Mouse (Mus musculus) hindbrain, embryonic 12.5 days (tissue): Measurements from ENCODE around the gene Smagp. TPM values are rescaled to one million over a fixed set of nuclear protein-coding genes. Genes with fewer than 3 reads are reported as not detected.
"Not testable (repeated sequence)": the region's sequence is repeated elsewhere in the genome, so short reads cannot be mapped to it uniquely, and the experiment has no call there.

Experiments
- ATAC-seq: fragments of 200-750 bp; cut with Nextera tagmentation; 2 replicates; pipeline ENCODE4 v1.8.0; 2017; ENCODE audit warnings: moderate TSS enrichment; ENCODE audit not compliant: low FRiP score
- H3K27ac ChIP-seq: fragments of 300-500 bp; sonication (generic); 2 replicates; pipeline ENCODE4 v1.5.1; 2016; ENCODE audit warnings: mild to moderate bottlenecking
- H3K27me3 ChIP-seq: fragments of 300-500 bp; sonication (generic); 2 replicates; pipeline ENCODE4 v1.6.1; 2016; ENCODE audit warnings: mild to moderate bottlenecking
- H3K36me3 ChIP-seq: fragments of 300-500 bp; sonication (generic); 2 replicates; pipeline ENCODE4 v1.6.1; 2016; ENCODE audit warnings: mild to moderate bottlenecking
- H3K4me1 ChIP-seq: fragments of 300-500 bp; sonication (generic); 2 replicates; pipeline ENCODE4 v1.6.1; 2016
- H3K4me2 ChIP-seq: fragments of 300-500 bp; sonication (generic); replicated peaks from 2 replicates; pipeline ENCODE4 v1.6.1; 2016; ENCODE audit warnings: mild to moderate bottlenecking
- H3K4me3 ChIP-seq: fragments of 300-500 bp; sonication (generic); 2 replicates; pipeline ENCODE4 v1.5.1; 2016; ENCODE audit warnings: mild to moderate bottlenecking
- H3K9ac ChIP-seq: fragments of 300-500 bp; sonication (generic); 2 replicates; pipeline ENCODE4 v1.6.1; 2016; ENCODE audit warnings: mild to moderate bottlenecking, moderate library complexity
- H3K9me3 ChIP-seq: fragments of 300-500 bp; sonication (generic); replicated peaks from 2 replicates; pipeline ENCODE4 v1.6.1; 2016; ENCODE audit warnings: mild to moderate bottlenecking
- WGBS: fragments of 180-500 bp; shearing (Covaris S2); methylation state at CpG from one replicate; pipeline ENCODE4 v1.1.7; 2016; 5-methylcytosine and 5-hydroxymethylcytosine counted together
- polyA plus RNA-seq: library from polyadenylated mRNA; unstranded; fragments of >200 nt; fragmentation: Nextera tagmentation; extraction: Ambion mirVana; gene quantifications from 2 replicates; pipeline ENCODE4 v1.2.1, GENCODE M21; 2016

Smagp gene
- polyA plus RNA-seq, 1 experiment from 2014 or later: 5.0 TPM

DNA sequence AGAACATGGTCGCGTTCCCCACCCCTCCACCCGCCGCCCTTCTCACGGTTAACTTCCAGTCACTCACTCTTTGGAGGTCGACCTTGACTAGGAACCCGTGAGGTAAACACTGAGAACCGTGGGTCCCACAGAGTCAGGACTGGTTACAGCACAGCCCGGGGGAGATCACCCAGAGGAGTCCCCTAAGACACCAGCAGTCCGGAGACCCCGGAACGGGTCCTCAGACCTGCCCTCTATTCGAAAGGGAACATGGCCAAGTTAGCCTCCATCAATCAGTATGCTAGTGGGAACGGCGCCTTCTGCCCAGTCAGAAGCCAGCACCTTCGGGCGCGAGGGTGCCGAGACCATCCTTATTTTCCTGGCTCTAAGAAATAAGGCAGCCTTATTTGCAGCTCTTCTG, 20.5 kb downstream of the Smagp start:
- peak overlapping the region; percentile 86 for H3K4me3 ChIP-seq

GRCm38 (mm10) chr15:100615825-100616220, 20.9 kb downstream of the Smagp start:
- Histone ChIP-seq H3K4me2 (peak overlapping the region; percentile 88), H3K27me3 (no peaks in the 10 kb centered on the region; the same call in 1 of the 2 replicates), H3K9ac (peak overlapping the region; percentile 89), H3K4me1 (peaks cover 20% of the 10 kb centered on the region), H3K4me3 (peak overlapping the region; percentile 86), H3K36me3 (peaks cover 31% of the 10 kb centered on the region), H3K27ac (peak overlapping the region; percentile 97), H3K9me3 (no peaks in the 10 kb centered on the region)
- ATAC-seq: peak; percentile 88
- under 1% methylated on average over 41 of the region's 43 CpGs for WGBS

More for the DNA sequence above, 20.5 kb downstream of the Smagp start:
- Histone ChIP-seq H3K9me3 (no peaks in the 10 kb centered on the region), H3K27me3 (no peaks in the 10 kb centered on the region; the same call in 1 of the 2 replicates), H3K4me1 (peaks cover 20% of the 10 kb centered on the region), H3K27ac (peak overlapping the region; percentile 97), H3K36me3 (peaks cover 33% of the 10 kb centered on the region), H3K9ac (peak overlapping the region; percentile 89), H3K4me2 (peak overlapping the region; percentile 88)
- peak; percentile 21; the same call in 1 of the 2 replicates for ATAC-seq
- WGBS: under 1% methylated on average over 19 of the region's 19 CpGs

DNA sequence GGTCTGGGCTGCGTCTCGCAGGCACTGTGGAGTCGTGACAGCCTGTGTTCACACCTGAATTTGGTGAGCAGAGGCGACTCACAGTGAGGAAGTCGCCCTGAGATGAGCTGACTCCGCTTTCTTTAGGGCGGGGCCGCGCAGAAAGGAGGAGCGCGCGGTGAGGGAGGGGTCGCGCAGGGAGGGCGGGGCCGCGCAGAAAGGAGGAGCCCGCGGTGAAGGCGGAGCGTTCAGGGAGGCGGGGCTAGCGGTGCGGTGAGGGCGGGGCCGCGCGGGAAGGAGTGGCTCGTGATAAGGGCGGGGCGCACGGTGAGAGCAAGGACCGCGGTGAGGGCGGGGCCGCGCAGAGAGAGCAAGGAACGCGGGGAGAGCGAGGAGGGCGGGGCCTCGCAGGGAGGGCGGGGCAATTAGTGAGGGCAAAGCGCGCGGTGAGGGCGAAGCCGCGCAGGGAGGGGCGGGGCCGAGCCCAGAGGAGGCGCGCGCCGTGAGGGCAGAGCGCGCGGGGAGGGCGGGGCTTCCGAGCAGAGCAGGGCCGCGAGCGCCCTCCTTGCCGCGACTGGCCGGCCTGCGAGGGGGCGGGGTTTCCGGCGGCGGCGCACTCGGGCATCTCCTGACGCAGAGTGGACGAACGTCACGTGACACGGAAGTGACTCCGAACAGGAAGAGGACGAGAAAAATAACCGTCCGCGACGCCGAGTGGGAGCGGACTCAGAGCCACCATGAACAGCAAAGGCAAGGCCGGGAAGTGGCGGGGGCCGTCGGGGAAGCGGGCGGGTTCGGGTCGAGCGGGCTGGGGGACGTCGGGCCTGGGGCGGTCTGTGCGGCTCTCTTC, 21.5 kb downstream of the Smagp start, which contains the start of gene Dazap2:
Gene Dazap2, plus strand, starts transcription at position 354 of the 829 bp plus-strand sequence.
- peak within 1 kb of the TSS; percentile 89 for H3K9ac ChIP-seq
- peak within 1 kb of the TSS; percentile 88 for H3K4me2 ChIP-seq
- no peaks in the 10 kb centered on the region for H3K9me3 ChIP-seq
- peak; percentile 91 for ATAC-seq
- H3K4me1 ChIP-seq: peaks cover 20% of the 10 kb centered on the region
- H3K27me3 ChIP-seq: no peaks in the 10 kb centered on the region; the same call in 1 of the 2 replicates
- 1% methylated on average over 94 of the region's 99 CpGs for WGBS
- peaks cover 24% of the 10 kb centered on the region for H3K36me3 ChIP-seq
- peak within 1 kb of the TSS; percentile 97 for H3K27ac ChIP-seq
- peak within 1 kb of the TSS; percentile 86 for H3K4me3 ChIP-seq

DNA sequence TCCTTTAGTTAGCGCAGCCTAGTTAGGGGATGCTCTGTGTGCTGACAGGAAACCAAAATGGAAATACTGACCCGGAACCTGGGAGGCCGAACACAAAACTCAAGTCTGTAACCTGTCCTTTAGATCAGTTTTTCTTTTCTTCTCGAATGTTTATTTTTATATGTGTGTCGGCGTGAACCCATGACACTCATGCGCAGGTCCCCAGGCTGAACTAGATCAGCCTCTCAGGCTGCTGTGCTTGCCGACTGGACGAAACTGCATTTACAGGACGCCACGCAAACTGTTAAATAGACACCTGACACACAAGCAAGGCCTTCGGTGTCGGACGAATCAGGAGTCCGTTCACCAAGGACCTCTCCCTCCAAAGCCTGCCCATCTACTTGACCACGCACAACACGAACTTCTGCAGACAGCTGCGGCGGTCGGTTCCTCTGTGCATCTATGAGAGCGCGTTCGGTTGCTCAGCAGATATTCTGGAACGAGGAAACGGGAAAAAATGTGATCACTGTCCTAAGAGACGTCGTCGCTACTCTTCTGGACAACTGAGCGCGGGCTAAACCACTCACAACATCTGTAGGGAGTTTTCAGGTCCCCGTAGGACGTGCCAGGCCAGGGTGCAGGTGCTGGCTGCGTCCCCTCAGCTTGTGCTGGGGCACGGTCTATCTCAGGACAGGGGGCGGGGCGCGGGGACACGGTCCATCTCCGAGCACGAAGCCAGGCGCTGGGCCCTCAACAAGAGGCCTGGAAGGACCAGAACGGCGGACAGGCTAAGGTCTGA, 22.3 kb downstream of the Smagp start:
- no peaks in the 10 kb centered on the region for H3K9me3 ChIP-seq
- H3K36me3 ChIP-seq: peaks cover 17% of the 10 kb centered on the region
- peak overlapping the region; percentile 97 for H3K27ac ChIP-seq
- ATAC-seq: no peak; the same call in 1 of the 2 replicates
- peak overlapping the region; percentile 89 for H3K9ac ChIP-seq
- H3K4me3 ChIP-seq: peak overlapping the region; percentile 86
- H3K4me2 ChIP-seq: peak overlapping the region; percentile 75
- WGBS: 12% methylated on average over 43 of the region's 43 CpGs
- no peaks in the 10 kb centered on the region; the same call in 1 of the 2 replicates for H3K27me3 ChIP-seq
- H3K4me1 ChIP-seq: peaks cover 20% of the 10 kb centered on the region

DNA sequence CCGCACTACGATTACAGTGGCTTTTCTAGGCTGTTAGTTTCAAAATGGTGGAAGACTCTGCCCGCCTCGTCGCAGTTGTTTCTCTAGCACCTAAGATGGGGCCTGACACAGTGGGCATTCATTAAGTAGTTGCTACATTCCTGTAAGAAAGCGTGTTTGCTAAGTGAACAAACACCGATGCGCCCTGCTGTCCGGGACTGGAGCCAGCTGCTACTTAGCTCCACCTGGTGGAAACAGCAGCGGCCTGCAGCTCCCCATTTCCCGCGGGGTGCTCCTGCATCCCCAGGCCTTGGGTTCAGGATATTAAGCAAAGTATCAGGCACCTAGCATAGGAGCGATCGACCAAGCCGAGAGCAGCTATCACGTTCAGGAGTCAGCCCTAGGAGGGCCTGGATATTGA, 23.2 kb downstream of the Smagp start:
- H3K27me3 ChIP-seq: no peaks in the 10 kb centered on the region; the same call in 1 of the 2 replicates
- H3K27ac ChIP-seq: no peak overlapping the region
- no peaks in the 10 kb centered on the region for H3K9me3 ChIP-seq
- H3K4me3 ChIP-seq: peak overlapping the region; percentile 11; the same call in 1 of the 2 replicates
- ATAC-seq: no peak
- no peak overlapping the region for H3K9ac ChIP-seq
- peaks cover 9% of the 10 kb centered on the region for H3K36me3 ChIP-seq
- peak overlapping the region; percentile 45 for H3K4me2 ChIP-seq
- WGBS: 9% methylated on average over 16 of the region's 16 CpGs
- peaks cover 20% of the 10 kb centered on the region for H3K4me1 ChIP-seq

- Histone ChIP-seq H3K36me3 (no peaks in the 10 kb centered on the region), H3K4me1 (peaks cover 20% of the 10 kb centered on the region), H3K27me3 (no peaks in the 10 kb centered on the region; the same call in 1 of the 2 replicates), H3K27ac (no peak overlapping the region), H3K9me3 (no peaks in the 10 kb centered on the region), H3K4me2 (no peak overlapping the region), H3K4me3 (no peak overlapping the region), H3K9ac (no peak overlapping the region)
- WGBS: 77% methylated on average over 2 of the region's 2 CpGs
- no peak for ATAC-seq
Observed at GRCm38 (mm10) chr15:100612432-100612831, 24.3 kb downstream of the Smagp start.

DNA sequence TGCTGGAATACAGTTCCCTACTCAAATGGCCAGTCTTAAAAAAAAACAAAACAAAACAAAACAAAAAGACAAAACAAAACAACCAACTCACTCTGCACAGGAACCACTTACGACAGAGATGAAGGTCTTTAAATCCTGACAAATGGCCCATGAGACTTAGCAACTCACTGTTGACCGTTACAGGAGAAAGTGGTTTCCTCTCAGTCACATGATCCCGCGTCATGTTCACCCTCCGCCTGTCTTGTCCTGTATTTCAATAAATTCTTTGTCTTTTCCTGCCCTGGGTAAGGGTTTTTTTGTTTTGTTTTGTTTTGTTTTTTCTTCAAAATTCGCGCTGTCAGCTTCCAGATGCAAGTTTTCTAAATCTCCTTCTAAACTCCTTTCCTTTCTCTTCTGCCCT, 24.8 kb downstream of the Smagp start:
- WGBS: 85% methylated on average over 7 of the region's 7 CpGs
- H3K27ac ChIP-seq: no peak overlapping the region
- H3K9me3 ChIP-seq: no peaks in the 10 kb centered on the region
- peaks cover 20% of the 10 kb centered on the region for H3K4me1 ChIP-seq
- H3K27me3 ChIP-seq: no peaks in the 10 kb centered on the region; the same call in 1 of the 2 replicates
- no peak overlapping the region for H3K4me3 ChIP-seq
- no peak overlapping the region for H3K9ac ChIP-seq
- H3K36me3 ChIP-seq: no peaks in the 10 kb centered on the region
- no peak for ATAC-seq
- H3K4me2 ChIP-seq: no peak overlapping the region

- WGBS: 91% methylated on average over 8 of the region's 8 CpGs
- ATAC-seq: not testable (repeated sequence)
Observed at GRCm38 (mm10) chr15:100606677-100607076, 30.1 kb downstream of the Smagp start.

DNA sequence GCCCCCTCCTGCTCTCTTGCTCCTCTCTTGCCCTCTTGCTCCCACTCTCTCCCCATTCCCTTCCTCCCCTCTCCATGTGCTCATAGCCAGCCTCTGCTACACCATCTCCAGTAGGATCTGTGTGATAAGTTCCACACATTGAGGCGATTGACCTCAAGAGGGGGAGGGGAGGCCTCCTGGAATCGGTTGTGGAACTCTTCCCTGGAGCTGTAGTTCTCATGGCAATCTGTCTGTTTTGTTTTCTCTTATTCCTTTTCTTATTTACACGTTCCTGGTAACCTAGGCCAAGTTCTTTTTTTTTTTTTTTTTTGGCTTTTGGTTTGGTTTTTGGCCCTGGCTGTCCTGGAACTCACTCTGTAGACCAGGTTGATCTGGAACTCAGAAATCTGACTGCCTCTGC, 35.1 kb downstream of the Smagp start:
- Histone ChIP-seq H3K9me3 (no peaks in the 10 kb centered on the region), H3K36me3 (no peaks in the 10 kb centered on the region), H3K4me3 (no peak overlapping the region), H3K4me1 (peaks cover 23% of the 10 kb centered on the region), H3K27me3 (peaks cover 25% of the 10 kb centered on the region), H3K27ac (no peak overlapping the region), H3K9ac (no peak overlapping the region), H3K4me2 (no peak overlapping the region)
- ATAC-seq: no peak
- 49% methylated on average over 3 of the region's 3 CpGs for WGBS

More at GRCm38 (mm10) chr15:100606677-100607076, 30.1 kb downstream of the Smagp start:
- not testable (repeated sequence) for H3K4me2 ChIP-seq, H3K9ac ChIP-seq, H3K9me3 ChIP-seq, H3K36me3 ChIP-seq, H3K27ac ChIP-seq, H3K4me3 ChIP-seq
- Histone ChIP-seq H3K4me1 (peaks cover 14% of the 10 kb centered on the region), H3K27me3 (peaks cover 11% of the 10 kb centered on the region)

- peak overlapping the region; percentile 83 for H3K4me2 ChIP-seq
- H3K9me3 ChIP-seq: no peaks in the 10 kb centered on the region
- peaks cover 23% of the 10 kb centered on the region for H3K4me1 ChIP-seq
- peak overlapping the region; percentile 89 for H3K4me3 ChIP-seq
- no peak overlapping the region for H3K9ac ChIP-seq
- H3K27ac ChIP-seq: no peak overlapping the region
- WGBS: 12% methylated on average over 21 of the region's 21 CpGs
- H3K27me3 ChIP-seq: peaks cover 25% of the 10 kb centered on the region
- ATAC-seq: no peak
- no peaks in the 10 kb centered on the region for H3K36me3 ChIP-seq
Observed at GRCm38 (mm10) chr15:100600696-100601272, 36.0 kb downstream of the Smagp start.

- no peaks in the 10 kb centered on the region for H3K9me3 ChIP-seq
- peak overlapping the region; percentile 83 for H3K4me2 ChIP-seq
- H3K27ac ChIP-seq: peak overlapping the region; percentile 90
- H3K4me3 ChIP-seq: peak overlapping the region; percentile 89
- WGBS: under 1% methylated on average over 27 of the region's 35 CpGs
- peak overlapping the region; percentile 98 for H3K9ac ChIP-seq
- peaks cover 20% of the 10 kb centered on the region for H3K4me1 ChIP-seq
- H3K27me3 ChIP-seq: peaks cover 25% of the 10 kb centered on the region
- no peaks in the 10 kb centered on the region for H3K36me3 ChIP-seq
- peak; percentile 77 for ATAC-seq
Observed at GRCm38 (mm10) chr15:100600047-100600695, 36.6 kb downstream of the Smagp start.
